8 mouse cellular contexts compared by ENCODE assay signal in genomic region chr1:63114136-63114781, GRCm38 (mm10). TPM values are rescaled to one million over a fixed set of nuclear protein-coding genes. Genes with fewer than 3 reads are reported as not detected.
A peak's percentile ranks its signal among the peaks of the same experiment; 100 is the strongest.
DNase-seq lines count a peak whose midpoint lies in the region; ATAC-seq and TF ChIP-seq lines count a peak whose summit lies in the region.

Gene Ino80d (minus strand): TSS chr1:63114667.

- no peaks in the 10 kb centered on the region for H3K27me3 ChIP-seq in C2C12 (ENCODE audit: control insufficient read depth, insufficient read depth, insufficient read length)
- H3K27me3 ChIP-seq in erythroblast, embryonic 14.5 days (ENCODE audit: control insufficient read depth), result no peaks in the 10 kb centered on the region
- H3K27me3 ChIP-seq in heart, embryonic 11.5 days (ENCODE audit: control insufficient read depth, insufficient read depth, low read length), result no peaks in the 10 kb centered on the region
- H3K27me3 ChIP-seq in kidney, embryonic 16.5 days (ENCODE audit: insufficient read depth, low read length), result no peaks in the 10 kb centered on the region
- H3K27me3 ChIP-seq in liver, embryonic 11.5 days (replicated peaks; ENCODE audit: control insufficient read depth, insufficient read depth, low read length), result no peaks in the 10 kb centered on the region
- no peaks in the 10 kb centered on the region for H3K27me3 ChIP-seq in stomach, embryonic 14.5 days (ENCODE audit: control insufficient read depth, insufficient read depth, low read length)

- H3K9me3 ChIP-seq in erythroblast, embryonic 14.5 days (ENCODE audit: control insufficient read depth, low read length), result no peaks in the 10 kb centered on the region
- no peaks in the 10 kb centered on the region for H3K9me3 ChIP-seq in heart, embryonic 11.5 days (replicated peaks; ENCODE audit: control insufficient read depth, low read length)
- H3K9me3 ChIP-seq in kidney, embryonic 16.5 days (ENCODE audit: low read length), result no peaks in the 10 kb centered on the region
- H3K9me3 ChIP-seq in liver, embryonic 11.5 days (ENCODE audit: control insufficient read depth, low read length), result no peaks in the 10 kb centered on the region
- H3K9me3 ChIP-seq in stomach, embryonic 14.5 days (ENCODE audit: control insufficient read depth, low read depth, low read length), result no peaks in the 10 kb centered on the region

- peak within 1 kb of the TSS; percentile 100 for H3K9ac ChIP-seq in heart, embryonic 11.5 days (ENCODE audit: low read depth, low read length)
- peak within 1 kb of the TSS; percentile 100 for H3K9ac ChIP-seq in kidney, embryonic 16.5 days (replicated peaks; ENCODE audit: low read length)
- H3K9ac ChIP-seq in liver, embryonic 11.5 days (ENCODE audit: low read depth, low read length), result peak within 1 kb of the TSS; percentile 88
- peak within 1 kb of the TSS; percentile 100 for H3K9ac ChIP-seq in stomach, embryonic 14.5 days (replicated peaks; ENCODE audit: low read depth, low read length)

- peaks cover 70% of the 10 kb centered on the region for H3K79me3 ChIP-seq in C2C12 (ENCODE audit: low read depth)

- peak within 1 kb of the TSS; percentile 81 for H3K4me2 ChIP-seq in heart, embryonic 11.5 days
- H3K4me2 ChIP-seq in kidney, embryonic 16.5 days (replicated peaks; ENCODE audit: low read depth, low read length), result peak within 1 kb of the TSS; percentile 80
- H3K4me2 ChIP-seq in liver, embryonic 11.5 days, result peak within 1 kb of the TSS; percentile 75
- peak within 1 kb of the TSS; percentile 80 for H3K4me2 ChIP-seq in stomach, embryonic 14.5 days (replicated peaks; ENCODE audit: low read depth, low read length)

- ATAC-seq in heart, embryonic 11.5 days (replicated peaks; ENCODE audit: insufficient number of reproducible peaks, low FRiP score, low TSS enrichment), result peak; percentile 81
- peak; percentile 89 for ATAC-seq in kidney, embryonic 16.5 days (ENCODE audit: low FRiP score, low TSS enrichment)
- ATAC-seq in liver, embryonic 11.5 days (replicated peaks; ENCODE audit: low FRiP score), result peak; percentile 80
- ATAC-seq in stomach, embryonic 14.5 days (ENCODE audit: insufficient number of reproducible peaks, insufficient read depth, low FRiP score, low read depth), result peak; percentile 87

- peak within 1 kb of the TSS; percentile 99 for H3K27ac ChIP-seq in heart, embryonic 11.5 days (ENCODE audit: low read depth, low read length)
- H3K27ac ChIP-seq in kidney, embryonic 16.5 days (ENCODE audit: low read length), result peak within 1 kb of the TSS; percentile 98
- H3K27ac ChIP-seq in liver, embryonic 11.5 days (ENCODE audit: low read depth, low read length), result peak within 1 kb of the TSS; percentile 98
- H3K27ac ChIP-seq in stomach, embryonic 14.5 days (ENCODE audit: low read length), result peak within 1 kb of the TSS; percentile 100

- peak; percentile 95 for DNase-seq in brain, embryonic 14.5 days (ENCODE audit: low read depth)
- DNase-seq in liver, embryonic 11.5 days (ENCODE audit: low spot score), result peak; percentile 76
- DNase-seq in naive thymus-derived CD4-positive, alpha-beta T cell, adult 2 months (ENCODE audit: low read depth), result peak; percentile 94

- H3K36me3 ChIP-seq in C2C12 (ENCODE audit: control insufficient read depth, insufficient read depth), result peaks cover 14% of the 10 kb centered on the region
- H3K36me3 ChIP-seq in erythroblast, embryonic 14.5 days (ENCODE audit: control insufficient read depth), result peaks cover 27% of the 10 kb centered on the region
- peaks cover 5% of the 10 kb centered on the region for H3K36me3 ChIP-seq in heart, embryonic 11.5 days (ENCODE audit: control insufficient read depth, insufficient read depth, low read length)
- H3K36me3 ChIP-seq in kidney, embryonic 16.5 days (ENCODE audit: insufficient read depth, low read length), result peaks cover 5% of the 10 kb centered on the region
- peaks cover 16% of the 10 kb centered on the region for H3K36me3 ChIP-seq in liver, embryonic 11.5 days (ENCODE audit: control insufficient read depth, insufficient read depth, low read length)
- H3K36me3 ChIP-seq in stomach, embryonic 14.5 days (ENCODE audit: control insufficient read depth, insufficient read depth, low read length), result peaks cover 12% of the 10 kb centered on the region

- TF ChIP-seq CTCF in C2C12 (IDR thresholded peaks at IDR 0.05; ENCODE audit: control insufficient read depth, insufficient read depth, insufficient read length), result peak; percentile 33
- peak; percentile 67 for TF ChIP-seq CTCF in brain, embryonic 14.5 days (IDR thresholded peaks at IDR 0.05; ENCODE audit: borderline replicate concordance, extremely low read depth, insufficient read depth, insufficient read length)

- peak; percentile 42; the same call in 1 of the 2 replicates for TF ChIP-seq POLR2A in brain, embryonic 14.5 days (IDR thresholded peaks at IDR 0.05; ENCODE audit: borderline replicate concordance, extremely low read depth, insufficient read depth, insufficient read length, poor library complexity, severe bottlenecking)

- peak within 1 kb of the TSS; percentile 52 for H3K4me3 ChIP-seq in C2C12 (ENCODE audit: insufficient read depth, poor library complexity, severe bottlenecking)
- peak within 1 kb of the TSS; percentile 67 for H3K4me3 ChIP-seq in erythroblast, embryonic 14.5 days (replicated peaks)
- peak within 1 kb of the TSS; percentile 96 for H3K4me3 ChIP-seq in heart, embryonic 11.5 days (ENCODE audit: low read depth, low read length)
- peak within 1 kb of the TSS; percentile 94 for H3K4me3 ChIP-seq in kidney, embryonic 16.5 days (ENCODE audit: low read length)
- H3K4me3 ChIP-seq in liver, embryonic 11.5 days (ENCODE audit: low read depth, low read length), result peak within 1 kb of the TSS; percentile 92
- H3K4me3 ChIP-seq in stomach, embryonic 14.5 days (ENCODE audit: low read depth, low read length), result peak within 1 kb of the TSS; percentile 87

- peaks cover 43% of the 10 kb centered on the region for H3K4me1 ChIP-seq in erythroblast, embryonic 14.5 days (ENCODE audit: control insufficient read depth)
- H3K4me1 ChIP-seq in heart, embryonic 11.5 days (ENCODE audit: control insufficient read depth, insufficient read depth, low read length), result peaks cover 9% of the 10 kb centered on the region
- peaks cover 39% of the 10 kb centered on the region for H3K4me1 ChIP-seq in kidney, embryonic 16.5 days (ENCODE audit: insufficient read depth, low read length)
- H3K4me1 ChIP-seq in liver, embryonic 11.5 days (replicated peaks; ENCODE audit: control insufficient read depth, insufficient read depth, low read length), result peaks cover 24% of the 10 kb centered on the region
- peaks cover 22% of the 10 kb centered on the region; the same call in 1 of the 2 replicates for H3K4me1 ChIP-seq in stomach, embryonic 14.5 days (ENCODE audit: control insufficient read depth, insufficient read depth, low read length)

- 0% methylated on average over 25 of the region's 42 CpGs for WGBS in heart, embryonic 11.5 days (ENCODE audit: insufficient replicate concordance)
- WGBS in kidney, embryonic 16.5 days, result under 1% methylated on average over 31 of the region's 42 CpGs
- under 1% methylated on average over 29 of the region's 42 CpGs for WGBS in liver, embryonic 11.5 days
- 1% methylated on average over 20 of the region's 42 CpGs for WGBS in stomach, embryonic 14.5 days

- peak within 1 kb of the TSS; percentile 95 for H3ac ChIP-seq in C2C12 (ENCODE audit: control insufficient read depth, insufficient read length, low read depth)

- peaks cover 92% of the 10 kb centered on the region for H3K79me2 ChIP-seq in C2C12 (ENCODE audit: control insufficient read depth, insufficient read depth)

TF ChIP-seq in C2C12, 6 proteins besides CTCF, POLR2A, EP300 and RAD21:
- TF ChIP-seq CEBPB (IDR thresholded peaks at IDR 0.05; ENCODE audit: low read depth) (no peak), MAX (IDR thresholded peaks at IDR 0.05) (peak; percentile 58), MYOG (IDR thresholded peaks at IDR 0.05; ENCODE audit: control insufficient read depth, extremely low read depth, insufficient read length) (no peak), MYOD1 (IDR thresholded peaks at IDR 0.05; ENCODE audit: control insufficient read depth, insufficient read length, low read depth) (no peak), USF1 (IDR thresholded peaks at IDR 0.05; ENCODE audit: low read depth) (no peak), FOSL1 (IDR thresholded peaks at IDR 0.05; ENCODE audit: insufficient read depth, low read length, poor library complexity, severe bottlenecking) (no peak)

RNA-seq across cellular contexts. Expression of gene Ino80d, which starts in this region (rescaled TPM):
- polyA plus RNA-seq in C2C12 (2012; fragmentation: generic; extraction: Trizol), result 2.1 TPM
- polyA plus RNA-seq in brain, embryonic 14.5 days (2012; rRNA removed), result 10.2 and 12.9 TPM in 2 replicates
- 0.24 and 0.26 TPM in 2 replicates for polyA plus RNA-seq in erythroblast, embryonic 14.5 days (2012)
- 6.1 and 13.8 TPM in 2 replicates for polyA plus RNA-seq in heart, embryonic 11.5 days (2014; fragmentation: Nextera tagmentation; extraction: Ambion mirVana)
- 9.5 and 10.6 TPM in 2 replicates for polyA plus RNA-seq in kidney, embryonic 16.5 days (2015; fragmentation: Nextera tagmentation; extraction: Ambion mirVana)
- polyA plus RNA-seq in liver, embryonic 11.5 days (2014; fragmentation: Nextera tagmentation; extraction: Ambion mirVana), result 8.5 and 10.6 TPM in 2 replicates
- 19.3 and 20.0 TPM in 2 replicates for polyA plus RNA-seq in stomach, embryonic 14.5 days (2014; fragmentation: Nextera tagmentation; extraction: Ambion mirVana)

Comparison
In these comparisons a context has a peak if more than half of its experiments do, and no peak if none do; other contexts are left out.
1. Peak in every context shown above with its lines: DNase-seq, ATAC-seq, H3K4me3 ChIP-seq and H3K27ac ChIP-seq.